8 mouse cellular contexts compared by ENCODE assay signal in the genomic region with DNA sequence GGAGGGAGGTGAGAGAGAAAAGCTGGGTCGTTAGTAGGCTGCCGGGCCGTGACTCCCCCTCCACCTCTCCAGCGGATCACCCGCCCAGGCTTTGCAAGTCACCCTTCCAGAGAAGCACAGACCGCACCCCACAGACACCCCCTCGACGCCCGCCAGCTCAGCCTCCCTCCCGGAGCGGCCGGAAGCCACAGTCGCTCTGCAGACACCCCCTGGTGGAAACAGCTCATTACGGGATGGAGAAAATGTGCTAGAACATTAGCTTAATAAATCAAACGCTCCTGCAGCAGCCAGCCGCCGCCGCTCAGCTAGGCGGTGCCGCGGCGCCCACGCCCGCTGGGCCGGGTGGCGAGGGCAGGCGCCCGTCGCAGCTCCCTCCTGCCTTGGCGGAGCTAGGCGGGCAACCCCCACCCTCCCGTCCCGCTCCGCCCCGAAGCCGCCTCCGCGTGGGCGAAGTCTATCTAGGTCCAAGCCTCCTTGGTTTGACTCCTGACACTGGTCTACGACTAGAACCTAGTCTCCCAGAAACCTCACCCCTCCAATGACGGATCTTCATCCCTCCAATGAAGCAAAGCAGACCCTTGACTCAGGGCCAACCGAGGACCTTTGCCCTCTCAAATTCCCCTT. TPM values are rescaled to one million over a fixed set of nuclear protein-coding genes. Genes with fewer than 3 reads are reported as not detected.
DNase-seq lines count a peak whose midpoint lies in the region; ATAC-seq lines count a peak whose summit lies in the region.

No protein-coding gene starts in this region.

- under 1% methylated on average over 32 of the region's 42 CpGs for WGBS in intestine, embryonic 15.5 days
- WGBS in midbrain, embryonic 10.5 days: under 1% methylated on average over 42 of the region's 42 CpGs

- H3K9me3 ChIP-seq in intestine, embryonic 15.5 days: no peaks in the 10 kb centered on the region
- H3K9me3 ChIP-seq in midbrain, embryonic 10.5 days (replicated peaks): no peaks in the 10 kb centered on the region

- peak overlapping the region; percentile 35 for H3K4me3 ChIP-seq in intestine, embryonic 15.5 days (replicated peaks)
- peak overlapping the region; percentile 56 for H3K4me3 ChIP-seq in midbrain, embryonic 10.5 days

- no peaks in the 10 kb centered on the region for H3K27me3 ChIP-seq in intestine, embryonic 15.5 days (replicated peaks)
- peaks cover 58% of the 10 kb centered on the region for H3K27me3 ChIP-seq in midbrain, embryonic 10.5 days (ENCODE audit: low read depth, poor library complexity, severe bottlenecking)

- H3K9ac ChIP-seq in intestine, embryonic 15.5 days: peak overlapping the region; percentile 38

- H3K4me1 ChIP-seq in intestine, embryonic 15.5 days (replicated peaks): peaks cover 25% of the 10 kb centered on the region
- H3K4me1 ChIP-seq in midbrain, embryonic 10.5 days: peaks cover 29% of the 10 kb centered on the region

- H3K36me3 ChIP-seq in intestine, embryonic 15.5 days: no peaks in the 10 kb centered on the region
- H3K36me3 ChIP-seq in midbrain, embryonic 10.5 days: no peaks in the 10 kb centered on the region

- intact Hi-C loops in gastrocnemius, postnatal 36 days (cut with DNase I): no loop called here
- intact Hi-C loops in left cerebral cortex, postnatal 36 days (cut with DNase I): loop anchor here (5.0 kb wide), 1 partner anchor 81 kb away; no protein-coding TSS in a partner anchor

- H3K27ac ChIP-seq in intestine, embryonic 15.5 days: peak overlapping the region; percentile 52
- H3K27ac ChIP-seq in midbrain, embryonic 10.5 days (replicated peaks): peak overlapping the region; percentile 34

- peak; percentile 63 to 67 for DNase-seq in adrenal gland, adult 18-20 months (ENCODE audit: low spot score in 2 of 2)
- DNase-seq in embryo, embryonic 9.5 days (ENCODE audit: extremely low spot score): peak; percentile 66
- DNase-seq in gastrocnemius, postnatal 36 days: peak; percentile 50 to 54
- DNase-seq in left cerebral cortex, postnatal 36 days (ENCODE audit: low spot score in 2 of 2): peak; percentile 67 to 68
- peak; percentile 57 for DNase-seq in midbrain, embryonic 10.5 days (ENCODE audit: low spot score)
- DNase-seq in right cerebral cortex, postnatal 36 days (ENCODE audit: low spot score in 2 of 2): peak; percentile 57 to 62
- DNase-seq in urinary bladder, postnatal 4 days (ENCODE audit: low spot score in 2 of 2): peak; percentile 83 to 91

- H3K4me2 ChIP-seq in intestine, embryonic 15.5 days (replicated peaks): peak overlapping the region; percentile 90

- ATAC-seq in intestine, embryonic 15.5 days: peak; percentile 90

RNA-seq across cellular contexts. Expression of gene Acot11, which starts 23.1 kb away (rescaled TPM):
- 100 to 1,000 TPM in 1 of 2 experiments, 10 to 100 TPM in 1; 99.8 to 239 TPM for total RNA-seq in adrenal gland, adult 18-20 months (2021)
- 1 to 10 TPM; 7.9 to 9.5 TPM for total RNA-seq in gastrocnemius, postnatal 36 days (2021)
- 12.2 and 14.1 TPM in 2 replicates for polyA plus RNA-seq in intestine, embryonic 15.5 days (2015; fragmentation: Nextera tagmentation; extraction: Ambion mirVana)
- 10 to 100 TPM; 43.0 to 51.2 TPM for total RNA-seq in left cerebral cortex, postnatal 36 days (2021)
- polyA plus RNA-seq in midbrain, embryonic 10.5 days (2016; fragmentation: Nextera tagmentation; extraction: Ambion mirVana): 2.0 and 2.2 TPM in 2 replicates

Comparison
In these comparisons a context has a peak if more than half of its experiments do, and no peak if none do; other contexts are left out.
1. Peak in every context shown above with its lines: DNase-seq, ATAC-seq, H3K4me3 ChIP-seq and H3K27ac ChIP-seq.
2. RNA of gene Acot11, which starts 23.1 kb away (total RNA-seq): 99.8 to 239 TPM in adrenal gland, adult 18-20 months and 43.0 to 51.2 TPM in left cerebral cortex, postnatal 36 days; 7.9 to 9.5 TPM in gastrocnemius, postnatal 36 days; every median in the first group is over 4 times any median in the second.